Mouse (Mus musculus) liver, embryonic 16.5 days (tissue): Measurements from ENCODE around the gene Cybrd1. TPM values are rescaled to one million over a fixed set of nuclear protein-coding genes. Genes with fewer than 3 reads are reported as not detected.

Experiments
- ATAC-seq: fragments of 200-750 bp; cut with Nextera tagmentation; 2 replicates; pipeline ENCODE4 v1.8.0; 2017; ENCODE audit warnings: low read depth, mild to moderate bottlenecking, moderate number of reproducible peaks, moderate library complexity
- H3K27ac ChIP-seq: fragments of 300-500 bp; sonication (generic); 2 replicates; pipeline ENCODE4 v1.5.1; 2014; ENCODE audit warnings: mild to moderate bottlenecking, low read length
- H3K27me3 ChIP-seq: fragments of 300-500 bp; sonication (generic); 2 replicates; pipeline ENCODE4 v1.6.1; 2014; ENCODE audit warnings: low read depth, low read length, mixed read lengths; ENCODE audit not compliant: control insufficient read depth, insufficient read depth
- H3K36me3 ChIP-seq: fragments of 300-500 bp; sonication (generic); 2 replicates; pipeline ENCODE4 v1.6.1; 2014; ENCODE audit warnings: mild to moderate bottlenecking; ENCODE audit not compliant: control insufficient read depth, insufficient read depth
- H3K4me1 ChIP-seq: fragments of 300-500 bp; sonication (generic); 2 replicates; pipeline ENCODE4 v1.6.1; 2014; ENCODE audit warnings: low read depth, low read length, mixed read lengths; ENCODE audit not compliant: control insufficient read depth
- H3K4me2 ChIP-seq: fragments of 300-500 bp; sonication (generic); 2 replicates; pipeline ENCODE4 v1.6.1; 2014; ENCODE audit warnings: low read depth, low read length, mixed read lengths
- H3K4me3 ChIP-seq: fragments of 300-500 bp; sonication (generic); 2 replicates; pipeline ENCODE4 v1.5.1; 2014; ENCODE audit warnings: low read depth, mild to moderate bottlenecking, low read length
- H3K9ac ChIP-seq: fragments of 300-500 bp; sonication (generic); 2 replicates; pipeline ENCODE4 v1.6.1; 2014; ENCODE audit warnings: low read depth, low read length
- H3K9me3 ChIP-seq: fragments of 300-500 bp; sonication (generic); replicated peaks from 2 replicates; pipeline ENCODE4 v1.6.1; 2016; ENCODE audit warnings: low read length; ENCODE audit not compliant: control insufficient read depth
- WGBS: fragments of 180-500 bp; shearing (Covaris S2); extraction: QIAGEN DNeasy Blood & Tissue Kit; methylation state at CpG from one replicate; pipeline ENCODE4 v1.1.7; 2014; ENCODE audit not compliant: insufficient replicate concordance; 5-methylcytosine and 5-hydroxymethylcytosine counted together
- polyA plus RNA-seq: library from polyadenylated mRNA; unstranded; fragments of >200 nt; fragmentation: Nextera tagmentation; extraction: Ambion mirVana; gene quantifications from 2 replicates; pipeline ENCODE4 v1.2.1, GENCODE M21; 2015

The Cybrd1 gene
- polyA plus RNA-seq, 1 experiment from 2014 or later, result 1.7 TPM

GRCm38 (mm10) chr2:71120844-71121243 is 3.1 kb downstream of the Cybrd1 start:
- no peak overlapping the region for H3K9ac ChIP-seq
- H3K4me1 ChIP-seq, result peaks cover 6% of the 10 kb centered on the region; the same call in 1 of the 2 replicates
- H3K4me2 ChIP-seq, result no peak overlapping the region
- no peak overlapping the region for H3K4me3 ChIP-seq
- H3K9me3 ChIP-seq, result no peaks in the 10 kb centered on the region
- no peaks in the 10 kb centered on the region for H3K36me3 ChIP-seq
- peaks cover 30% of the 10 kb centered on the region for H3K27me3 ChIP-seq
- ATAC-seq, result no peak
- no peak overlapping the region for H3K27ac ChIP-seq
- WGBS, result 80% methylated on average over 10 of the region's 10 CpGs

GRCm38 (mm10) chr2:71121406-71121805 is 3.7 kb downstream of the Cybrd1 start:
- no peak overlapping the region for H3K4me2 ChIP-seq
- no peaks in the 10 kb centered on the region for H3K9me3 ChIP-seq
- no peak overlapping the region for H3K4me3 ChIP-seq
- H3K9ac ChIP-seq, result no peak overlapping the region
- H3K27me3 ChIP-seq, result peaks cover 30% of the 10 kb centered on the region
- 32% methylated on average over 5 of the region's 5 CpGs for WGBS
- no peak overlapping the region for H3K27ac ChIP-seq
- H3K36me3 ChIP-seq, result no peaks in the 10 kb centered on the region
- no peak for ATAC-seq
- peaks cover 6% of the 10 kb centered on the region; the same call in 1 of the 2 replicates for H3K4me1 ChIP-seq

GRCm38 (mm10) chr2:71122268-71123029 is 4.7 kb downstream of the Cybrd1 start:
- Histone ChIP-seq H3K36me3 (no peaks in the 10 kb centered on the region), H3K9me3 (no peaks in the 10 kb centered on the region), H3K27me3 (peaks cover 27% of the 10 kb centered on the region), H3K4me3 (no peak overlapping the region), H3K4me2 (no peak overlapping the region), H3K4me1 (peaks cover 6% of the 10 kb centered on the region; the same call in 1 of the 2 replicates), H3K27ac (no peak overlapping the region), H3K9ac (no peak overlapping the region)
- 70% methylated on average over 13 of the region's 13 CpGs for WGBS
- ATAC-seq, result no peak

- Histone ChIP-seq H3K36me3 (no peaks in the 10 kb centered on the region), H3K9me3 (no peaks in the 10 kb centered on the region), H3K27me3 (peaks cover 15% of the 10 kb centered on the region), H3K4me2 (no peak overlapping the region), H3K9ac (no peak overlapping the region), H3K4me3 (no peak overlapping the region), H3K4me1 (no peaks in the 10 kb centered on the region), H3K27ac (no peak overlapping the region)
- 51% methylated on average over 2 of the region's 2 CpGs for WGBS
- no peak for ATAC-seq
Observed at GRCm38 (mm10) chr2:71123591-71123990, 5.9 kb downstream of the Cybrd1 start.

GRCm38 (mm10) chr2:71127779-71128534 is 10.2 kb downstream of the Cybrd1 start:
- Histone ChIP-seq H3K4me1 (no peaks in the 10 kb centered on the region), H3K4me3 (no peak overlapping the region), H3K4me2 (no peak overlapping the region), H3K9ac (no peak overlapping the region), H3K27ac (no peak overlapping the region), H3K36me3 (no peaks in the 10 kb centered on the region), H3K9me3 (no peaks in the 10 kb centered on the region), H3K27me3 (no peaks in the 10 kb centered on the region)
- 52% methylated on average over 10 of the region's 10 CpGs for WGBS
- no peak for ATAC-seq

GRCm38 (mm10) chr2:71130366-71130765 is 12.6 kb downstream of the Cybrd1 start:
- no peak overlapping the region for H3K4me3 ChIP-seq
- H3K9ac ChIP-seq, result no peak overlapping the region
- no peaks in the 10 kb centered on the region for H3K4me1 ChIP-seq
- WGBS, result 68% methylated on average over 2 of the region's 2 CpGs
- H3K4me2 ChIP-seq, result no peak overlapping the region
- H3K27me3 ChIP-seq, result no peaks in the 10 kb centered on the region
- H3K9me3 ChIP-seq, result no peaks in the 10 kb centered on the region
- H3K27ac ChIP-seq, result no peak overlapping the region
- no peaks in the 10 kb centered on the region for H3K36me3 ChIP-seq
- no peak for ATAC-seq

GRCm38 (mm10) chr2:71131866-71132496 is 14.3 kb downstream of the Cybrd1 start:
- Histone ChIP-seq H3K4me1 (no peaks in the 10 kb centered on the region), H3K4me3 (no peak overlapping the region), H3K27ac (no peak overlapping the region), H3K9ac (no peak overlapping the region), H3K4me2 (no peak overlapping the region), H3K36me3 (no peaks in the 10 kb centered on the region), H3K27me3 (no peaks in the 10 kb centered on the region), H3K9me3 (no peaks in the 10 kb centered on the region)
- no peak for ATAC-seq
- WGBS, result 47% methylated on average over 3 of the region's 3 CpGs

GRCm38 (mm10) chr2:71134041-71134505 is 16.4 kb downstream of the Cybrd1 start:
- ATAC-seq, result peak; percentile 27
- Histone ChIP-seq H3K4me2 (no peak overlapping the region), H3K36me3 (no peaks in the 10 kb centered on the region), H3K27me3 (no peaks in the 10 kb centered on the region), H3K27ac (no peak overlapping the region), H3K4me1 (no peaks in the 10 kb centered on the region), H3K4me3 (no peak overlapping the region), H3K9me3 (no peaks in the 10 kb centered on the region), H3K9ac (no peak overlapping the region)
- WGBS, result 55% methylated on average over 9 of the region's 9 CpGs
